Mouse (Mus musculus) small intestine, adult 2 months (tissue): ENCODE measurements at regions not wholly inside any gene's neighbourhood (a gene's known extent, or its start where the extent isn't known, plus 50 kb on each side); places are given as distances from the start of the nearest gene placed in this dataset.

ENCODE experiments used
- CTCF ChIP-seq: fragments of 200-500 bp; IDR thresholded peaks from 2 replicates; pipeline ENCODE4 v1.5.1; 2012; ENCODE audit warnings: low read depth, mild to moderate bottlenecking, control low read depth, inconsistent platforms, low read length, moderate library complexity, mixed read lengths; ENCODE audit not compliant: insufficient replicate concordance, insufficient read length; ENCODE audit errors: extremely low read depth
- POLR2A ChIP-seq: fragments of 200-500 bp; IDR thresholded peaks from 2 replicates; pipeline ENCODE4 v1.6.1; 2012; ENCODE audit warnings: low read depth, mild to moderate bottlenecking, control low read depth, inconsistent platforms, low read length, moderate library complexity

DNA sequence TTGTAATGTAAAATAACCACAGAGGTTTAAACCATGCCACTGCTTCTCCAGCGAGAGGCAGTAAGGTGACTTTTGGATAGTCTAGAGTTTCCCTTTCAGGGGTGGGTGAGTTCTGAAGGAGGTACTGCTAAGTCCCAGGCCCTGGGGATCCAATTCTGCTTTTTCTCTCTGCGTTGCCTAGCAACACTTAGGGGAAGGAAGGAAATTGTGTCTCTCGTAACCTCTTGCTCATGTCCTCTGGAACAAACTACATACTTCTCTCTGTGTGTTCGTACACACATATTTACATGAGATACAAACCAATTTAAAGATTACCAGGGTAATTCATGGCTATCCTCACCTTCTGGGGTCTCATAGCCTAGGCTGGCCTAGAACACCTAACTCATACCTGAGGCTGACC is 118.7 kb upstream of the Mrps10 start:
- TF ChIP-seq POLR2A (no peak), CTCF (no peak)
